Mouse (Mus musculus) spleen, postnatal 10 days (tissue): ENCODE measurements around the gene 2010111I01Rik.

Experiments
- DNase-seq, 2 experiments: peaks; one replicate each; pipeline ENCODE4 v3.0.0; 2021 to 2022; ENCODE audit warnings: low spot score in 2 of 2

2010111I01Rik gene

GRCm38 (mm10) chr13:63112043-63112597, 147.4 kb downstream of the 2010111I01Rik start:
- DNase-seq: no peak

DNA sequence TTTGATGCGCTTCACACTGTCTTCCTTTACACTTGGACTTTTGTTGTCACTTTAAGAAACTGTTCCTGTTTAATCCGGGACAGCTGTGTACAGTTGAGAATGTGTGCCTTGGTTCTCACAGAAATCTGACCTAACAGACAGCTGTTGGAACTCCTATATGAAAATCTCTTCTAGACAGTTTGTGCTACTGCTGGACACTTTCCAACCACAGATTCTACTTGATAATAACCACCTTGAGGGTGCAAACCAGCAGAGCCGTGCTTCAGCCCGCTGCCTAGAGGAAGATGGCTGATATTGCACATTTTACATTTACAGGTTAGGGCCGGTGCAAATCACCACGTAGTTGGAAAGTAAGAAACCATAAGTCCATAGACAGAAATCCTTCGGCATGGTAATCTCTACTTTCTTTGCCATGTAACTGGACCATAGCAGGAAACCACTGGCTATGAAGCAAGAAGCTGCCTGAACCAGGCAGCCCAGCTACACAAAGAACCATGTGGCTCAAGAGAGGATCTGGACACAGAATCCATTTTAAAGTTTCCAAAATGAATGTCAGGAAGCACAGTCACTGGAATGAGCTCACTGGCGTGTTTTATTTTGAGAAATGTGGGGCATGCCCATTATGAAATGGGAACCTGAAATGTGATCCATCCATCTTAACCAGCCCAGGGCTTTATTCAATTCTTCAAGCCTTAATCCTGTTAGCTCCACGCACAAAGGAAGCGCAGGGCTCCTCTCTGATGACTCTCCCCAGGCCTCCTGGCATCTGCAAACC, 148.1 kb downstream of the 2010111I01Rik start:
- DNase-seq: no peak

GRCm38 (mm10) chr13:63113881-63114301, 149.2 kb downstream of the 2010111I01Rik start:
- DNase-seq: no peak

- DNase-seq: no peak
Observed at GRCm38 (mm10) chr13:63115187-63115784, 150.6 kb downstream of the 2010111I01Rik start.

DNA sequence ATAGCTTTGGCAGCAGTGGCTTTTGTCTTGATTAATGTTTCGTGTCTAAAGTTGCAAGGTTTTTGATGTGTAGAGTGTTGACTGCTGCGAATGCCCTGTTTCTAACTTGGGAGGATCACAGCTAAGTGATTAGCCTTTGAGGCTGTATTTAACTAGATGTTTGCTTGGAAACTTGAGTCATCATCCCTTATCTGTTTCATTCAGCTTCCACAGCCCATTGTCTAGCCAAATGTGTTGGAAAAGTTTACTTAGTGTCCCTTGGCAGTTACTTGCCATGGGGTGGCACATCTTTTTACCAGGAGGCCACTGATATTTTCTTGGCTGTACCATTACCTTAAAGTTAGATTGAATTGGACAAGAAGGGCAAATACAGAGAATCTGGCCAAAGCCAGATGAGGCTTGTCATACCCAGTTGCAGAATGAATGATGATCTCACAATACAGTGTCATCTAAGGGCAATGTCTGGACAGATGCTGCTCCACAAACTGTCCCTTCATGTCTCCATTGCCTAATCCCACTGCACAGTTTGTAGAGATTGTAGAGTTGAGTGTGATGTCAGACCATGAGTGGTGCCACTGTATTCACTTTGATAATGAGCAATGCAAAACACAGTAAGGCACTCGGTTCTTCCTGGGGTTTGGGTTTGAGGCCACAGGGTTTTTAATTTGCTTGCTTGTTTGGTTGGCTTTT, 152.9 kb downstream of the 2010111I01Rik start:
- DNase-seq: no peak

- no peak for DNase-seq
Observed at GRCm38 (mm10) chr13:63118682-63119081, 154.0 kb downstream of the 2010111I01Rik start.

DNA sequence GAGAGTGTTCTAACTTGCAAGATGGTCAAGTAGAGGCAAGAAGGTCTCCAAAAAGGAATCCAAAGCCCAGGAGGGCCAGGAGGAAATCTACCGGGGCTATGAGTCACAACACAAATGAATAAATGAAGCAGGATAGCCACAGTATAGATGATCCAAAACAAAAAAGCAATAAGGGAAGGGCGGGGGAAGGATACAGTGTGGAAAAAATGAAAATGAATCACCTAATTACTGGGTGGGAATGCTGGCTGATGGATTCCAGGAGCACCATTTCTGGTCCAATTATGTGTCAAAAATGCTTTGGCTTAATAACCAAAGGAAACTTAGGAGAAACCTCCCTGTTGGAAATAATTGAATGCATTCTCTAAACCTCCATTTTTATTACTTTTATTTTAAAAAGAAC, 155.6 kb downstream of the 2010111I01Rik start:
- no peak for DNase-seq

DNA sequence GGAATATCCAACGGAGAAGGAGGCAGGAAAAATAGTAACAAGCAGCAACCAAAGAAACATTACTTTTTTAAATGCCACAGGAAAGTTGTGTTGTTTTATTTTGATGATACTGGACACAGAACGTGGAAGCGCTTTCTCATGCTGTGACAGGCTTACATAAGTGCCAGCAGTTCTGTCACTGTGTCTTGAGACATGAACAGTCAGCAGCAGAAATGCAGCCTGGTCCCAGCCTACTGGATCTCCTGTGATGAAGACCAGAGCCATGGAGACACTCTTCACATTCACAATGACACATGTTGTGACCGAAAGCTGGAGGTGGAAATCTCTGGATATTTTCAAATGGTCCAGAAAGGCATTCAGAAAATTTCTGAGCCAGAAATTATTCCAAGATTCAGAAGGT, 157.1 kb downstream of the 2010111I01Rik start:
- DNase-seq: no peak

DNA sequence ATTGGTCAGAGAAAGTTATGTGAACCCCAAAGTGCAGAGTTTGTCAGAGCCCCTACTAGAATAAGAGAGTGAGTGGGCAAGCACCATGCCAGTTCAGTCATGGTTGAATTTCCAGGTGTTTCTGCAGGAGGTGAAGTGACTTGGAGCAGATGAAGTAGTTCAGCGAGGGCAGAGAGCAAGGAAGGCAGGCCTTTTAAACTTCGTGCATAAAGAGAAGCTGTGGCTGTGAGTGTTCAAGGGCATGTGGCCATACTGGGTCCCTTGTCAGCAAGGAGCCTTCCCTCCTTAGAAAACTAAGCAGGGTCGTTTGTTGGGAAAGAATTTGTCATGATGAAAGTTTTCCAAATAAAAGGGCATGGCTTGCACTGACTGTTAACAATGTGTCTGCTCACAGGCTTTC, 161.5 kb downstream of the 2010111I01Rik start:
- DNase-seq: no peak

- DNase-seq: no peak
Observed at GRCm38 (mm10) chr13:63127516-63127915, 162.8 kb downstream of the 2010111I01Rik start.

DNA sequence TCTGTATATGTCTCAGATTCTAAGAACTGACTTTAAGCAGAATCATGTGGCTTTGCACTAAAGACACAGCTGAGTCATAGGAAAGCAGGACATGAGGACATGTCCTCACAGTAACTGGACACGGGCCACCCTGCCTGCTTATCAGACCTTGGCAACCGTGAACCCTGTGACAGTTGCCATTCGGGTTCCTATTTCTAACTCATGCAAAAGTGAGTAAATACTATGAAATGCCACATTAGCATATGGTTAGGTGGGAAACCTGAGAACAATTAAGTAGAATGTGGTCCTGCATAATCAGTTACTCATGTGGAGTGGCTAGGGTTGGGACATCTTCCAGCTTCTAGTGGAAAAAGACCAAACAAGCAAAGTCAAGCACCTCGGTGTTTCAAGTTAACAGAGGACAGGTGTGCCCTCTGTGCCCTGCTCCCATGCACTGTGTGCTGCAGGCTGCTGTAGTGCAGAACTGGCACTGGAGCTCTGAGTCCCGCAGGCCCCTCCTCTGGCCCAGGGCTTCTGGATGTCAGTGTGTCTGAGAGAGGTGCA, 170.3 kb downstream of the 2010111I01Rik start:
- DNase-seq: no peak

DNA sequence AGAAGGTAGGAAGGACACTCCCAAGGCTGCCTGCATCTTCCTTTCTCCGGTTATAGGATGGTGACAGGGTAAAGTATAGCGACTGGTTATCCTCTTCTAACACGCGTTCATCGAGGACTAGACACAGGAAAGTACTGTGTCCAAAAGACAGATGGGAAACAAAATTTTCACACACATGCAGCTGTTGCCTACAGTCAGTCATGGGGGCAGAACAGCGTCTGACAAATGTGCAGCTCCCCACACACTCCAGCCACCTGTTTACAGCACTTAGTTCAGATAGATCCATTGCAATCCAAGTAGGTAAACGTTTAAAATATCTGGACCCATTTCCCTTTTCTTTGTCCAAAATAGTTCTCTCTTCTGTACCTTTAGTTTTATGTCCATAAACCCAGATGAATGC, 171.3 kb downstream of the 2010111I01Rik start:
- DNase-seq: no peak

GRCm38 (mm10) chr13:63136775-63137174, 172.1 kb downstream of the 2010111I01Rik start:
- DNase-seq: no peak

- no peak for DNase-seq
Observed at GRCm38 (mm10) chr13:63138376-63139048, 173.8 kb downstream of the 2010111I01Rik start.

GRCm38 (mm10) chr13:63139463-63140226, 175.0 kb downstream of the 2010111I01Rik start:
- DNase-seq: no peak

- no peak for DNase-seq
Observed at GRCm38 (mm10) chr13:63140784-63141183, 176.1 kb downstream of the 2010111I01Rik start.

- no peak for DNase-seq
Observed at GRCm38 (mm10) chr13:63141275-63141674, 176.6 kb downstream of the 2010111I01Rik start.

GRCm38 (mm10) chr13:63146604-63147188, 182.0 kb downstream of the 2010111I01Rik start:
- no peak for DNase-seq

GRCm38 (mm10) chr13:63148157-63148556, 183.5 kb downstream of the 2010111I01Rik start:
- DNase-seq: no peak

DNA sequence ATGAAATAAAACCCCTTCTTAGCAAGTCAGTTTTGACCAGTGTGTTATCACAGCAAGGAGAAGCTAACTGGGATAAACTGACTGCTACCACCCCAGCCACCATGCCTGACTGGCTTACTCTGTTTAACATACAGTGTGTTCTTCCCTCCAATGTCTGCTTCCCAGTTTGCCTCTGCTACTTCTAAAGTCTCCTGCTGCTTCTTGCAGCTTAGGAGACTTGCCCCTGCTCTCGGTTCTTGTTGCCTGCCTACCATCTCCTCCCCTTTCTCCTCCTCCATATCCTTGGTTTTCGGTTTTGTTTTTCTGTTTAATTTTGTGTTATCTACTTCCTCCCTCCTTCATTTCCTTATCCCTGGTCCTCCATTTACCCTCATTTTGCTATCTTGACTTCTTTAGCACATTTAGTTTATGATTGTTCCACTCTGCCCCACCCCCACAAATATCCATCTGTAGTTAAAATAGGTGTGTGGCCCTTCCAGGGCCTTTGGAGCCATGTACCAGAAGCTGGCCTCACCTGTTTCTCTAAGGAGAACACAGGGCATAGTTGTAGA, 185.9 kb downstream of the 2010111I01Rik start:
- no peak for DNase-seq
